Mouse (Mus musculus): ENCODE data around the gene Hyal2. TPM values are rescaled to one million over a fixed set of nuclear protein-coding genes. Genes with fewer than 3 reads are reported as not detected.
A peak's percentile ranks its signal among the peaks of the same experiment; 100 is the strongest.

Hyal2 gene
- polyA plus RNA-seq, 1 experiment from 2014 or later: 81.0 TPM

DNA sequence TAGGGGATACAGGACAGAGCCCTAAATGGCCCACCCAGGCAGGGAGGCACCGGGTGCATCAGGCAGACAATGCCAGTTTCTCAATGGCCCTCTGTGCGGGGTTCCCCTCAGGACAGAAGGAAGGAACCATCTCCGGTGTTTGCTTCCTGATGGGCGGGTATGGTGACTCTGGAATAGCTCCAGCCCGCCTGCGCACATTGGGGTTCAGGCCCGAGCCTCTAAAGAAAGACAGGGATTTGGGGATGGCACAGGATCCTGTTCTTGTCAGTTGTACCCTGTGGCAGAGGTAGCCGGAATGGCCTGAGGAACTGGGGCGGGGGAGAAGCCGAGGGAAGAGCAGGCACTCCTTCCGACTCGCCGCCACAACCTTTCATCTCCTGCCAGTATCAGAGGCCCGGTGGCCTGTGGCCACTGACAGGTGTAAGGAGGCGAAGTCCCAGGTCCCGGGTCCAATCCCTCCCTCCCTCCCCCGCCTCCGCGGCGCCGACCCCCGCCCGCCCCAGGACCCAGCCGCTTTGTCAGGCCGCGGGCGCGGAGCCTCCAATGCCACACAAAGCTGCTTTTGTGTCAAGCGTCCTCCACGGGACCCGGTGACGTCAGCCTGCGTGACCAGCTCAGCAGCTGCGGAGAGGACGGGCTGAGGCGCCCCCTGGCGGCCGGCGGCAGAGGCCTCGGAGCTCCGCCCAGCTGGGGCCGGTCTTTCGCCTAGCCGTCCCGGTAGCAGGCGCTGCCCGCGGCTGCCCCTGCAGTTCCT is 44.6 kb downstream of the Hyal2 start:
- H3K9me3 ChIP-seq: no peaks in the 10 kb centered on the region
- H3K27me3 ChIP-seq (replicated peaks): no peaks in the 10 kb centered on the region
- peak overlapping the region; percentile 55 for H3K9ac ChIP-seq
- ATAC-seq: peak; percentile 92
- WGBS: 5% methylated on average over 40 of the region's 48 CpGs
- peaks cover 39% of the 10 kb centered on the region for H3K4me1 ChIP-seq (replicated peaks)
- H3K4me3 ChIP-seq (replicated peaks): peak overlapping the region; percentile 35
- peaks cover 21% of the 10 kb centered on the region; the same call in 1 of the 2 replicates for H3K36me3 ChIP-seq
- H3K27ac ChIP-seq: peak overlapping the region; percentile 92
- H3K4me2 ChIP-seq (replicated peaks): peak overlapping the region; percentile 82

DNA sequence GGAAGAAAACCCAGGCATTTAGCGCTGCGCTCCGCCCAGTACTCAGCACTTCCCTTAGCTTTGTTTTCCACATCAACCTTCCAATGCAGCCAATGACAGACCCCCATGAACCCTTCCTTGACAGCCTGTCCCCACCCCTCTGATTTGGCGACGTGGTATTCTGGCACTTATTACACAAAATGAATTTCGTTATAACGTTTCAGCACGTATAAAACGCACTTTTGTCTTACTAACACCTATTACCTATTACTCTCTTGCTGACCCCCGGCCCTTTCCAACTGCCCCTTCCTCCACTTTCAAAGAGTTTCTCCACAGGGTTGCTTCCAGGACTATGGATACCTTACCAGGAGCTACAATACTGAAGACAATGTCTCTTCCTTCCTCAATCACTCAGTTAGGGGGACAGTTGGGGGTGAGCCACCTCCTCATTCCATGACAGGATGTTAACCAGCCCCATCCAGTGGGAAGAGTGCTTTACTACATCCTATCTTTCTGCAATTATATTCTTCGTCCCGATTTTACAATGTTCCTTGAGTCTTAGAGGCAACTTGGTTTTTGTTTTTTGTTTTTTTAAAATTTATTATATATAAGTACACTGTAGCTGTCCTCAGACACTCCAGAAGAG is 45.3 kb downstream of the Hyal2 start:
- Histone ChIP-seq H3K4me3 (replicated peaks) (peak overlapping the region; percentile 2; the same call in 1 of the 2 replicates), H3K9ac (peak overlapping the region; percentile 34), H3K36me3 (peaks cover 21% of the 10 kb centered on the region; the same call in 1 of the 2 replicates), H3K27me3 (replicated peaks) (no peaks in the 10 kb centered on the region), H3K27ac (peak overlapping the region; percentile 86), H3K4me1 (replicated peaks) (peaks cover 32% of the 10 kb centered on the region), H3K9me3 (no peaks in the 10 kb centered on the region), H3K4me2 (replicated peaks) (peak overlapping the region; percentile 82)
- WGBS: 9% methylated on average over 12 of the region's 12 CpGs
- ATAC-seq: peak; percentile 29

DNA sequence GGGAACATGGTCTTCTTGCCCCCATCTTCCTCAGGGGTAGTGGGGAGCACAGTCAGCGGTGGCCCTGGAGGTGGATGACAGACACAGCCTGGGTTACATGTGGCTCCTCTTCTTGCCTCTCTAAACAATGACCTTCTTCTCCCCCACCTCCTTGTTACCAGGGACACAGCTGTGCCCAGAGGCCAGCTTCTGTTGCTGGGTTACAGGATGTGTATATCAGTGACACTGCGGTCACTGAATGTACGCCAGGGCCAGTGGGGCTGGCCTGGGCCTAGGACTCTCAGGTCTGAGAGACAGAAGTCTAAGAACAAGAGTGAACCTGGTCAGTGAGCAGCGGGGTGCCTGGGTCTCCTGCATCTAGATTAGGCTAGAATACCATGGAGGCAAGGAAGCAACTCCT is 47.3 kb downstream of the Hyal2 start:
- H3K9me3 ChIP-seq: no peaks in the 10 kb centered on the region
- peaks cover 38% of the 10 kb centered on the region for H3K4me1 ChIP-seq (replicated peaks)
- no peak overlapping the region for H3K4me2 ChIP-seq (replicated peaks)
- H3K27me3 ChIP-seq (replicated peaks): no peaks in the 10 kb centered on the region
- H3K4me3 ChIP-seq (replicated peaks): no peak overlapping the region
- peaks cover 30% of the 10 kb centered on the region for H3K36me3 ChIP-seq
- no peak for ATAC-seq
- no peak overlapping the region for H3K9ac ChIP-seq
- no peak overlapping the region for H3K27ac ChIP-seq
- WGBS: 74% methylated on average over 4 of the region's 4 CpGs

DNA sequence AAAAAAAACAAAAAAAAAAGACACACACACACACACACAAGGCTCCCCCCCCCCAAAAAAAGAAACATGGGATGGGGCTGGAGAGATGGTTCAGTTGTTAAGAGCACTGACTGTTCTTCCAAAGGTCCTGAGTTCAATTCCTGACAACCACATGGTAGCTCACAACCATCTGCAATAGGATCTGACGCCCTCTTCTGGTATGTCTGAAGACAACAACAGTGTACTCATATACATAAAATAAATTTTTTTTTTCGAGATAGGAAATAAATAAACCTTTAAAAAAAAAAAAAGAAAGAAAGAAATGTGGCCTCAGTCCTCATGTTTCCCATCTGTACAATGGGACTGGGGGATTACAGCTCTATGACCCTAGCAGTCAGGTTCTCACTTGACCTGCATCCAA is 49.7 kb downstream of the Hyal2 start:
- Histone ChIP-seq H3K9me3 (no peaks in the 10 kb centered on the region), H3K4me2 (replicated peaks) (no peak overlapping the region), H3K4me3 (replicated peaks) (no peak overlapping the region), H3K27ac (no peak overlapping the region), H3K4me1 (replicated peaks) (peaks cover 34% of the 10 kb centered on the region), H3K27me3 (replicated peaks) (no peaks in the 10 kb centered on the region), H3K36me3 (peaks cover 31% of the 10 kb centered on the region), H3K9ac (no peak overlapping the region)
- WGBS: 70% methylated on average over 2 of the region's 2 CpGs
- ATAC-seq: no peak

DNA sequence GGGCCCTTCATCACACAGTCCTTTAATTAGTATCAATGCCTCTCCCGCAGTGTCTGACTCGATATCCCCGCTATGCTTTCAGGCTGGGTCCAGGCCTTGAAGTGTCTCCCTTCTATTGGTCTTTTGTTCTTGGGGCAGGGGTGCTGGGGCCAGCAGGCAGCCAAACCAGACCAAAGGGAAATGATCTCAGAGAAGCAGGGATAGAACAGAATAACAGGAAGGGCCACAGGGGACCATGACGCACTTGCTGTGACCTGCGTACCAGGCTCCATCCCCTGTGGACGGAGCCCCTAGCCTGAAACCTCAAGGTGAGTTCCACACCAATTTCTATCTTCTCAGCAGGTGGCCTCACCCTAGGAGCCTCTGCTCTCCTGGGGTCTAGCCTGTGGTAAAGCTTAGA is 50.4 kb downstream of the Hyal2 start:
- WGBS: 82% methylated on average over 6 of the region's 6 CpGs
- peaks cover 31% of the 10 kb centered on the region for H3K4me1 ChIP-seq (replicated peaks)
- H3K4me2 ChIP-seq (replicated peaks): no peak overlapping the region
- no peaks in the 10 kb centered on the region for H3K27me3 ChIP-seq (replicated peaks)
- 0 out of 2 replicates have a peak overlapping the region, but pooled peaks have one; percentile 87 for H3K27ac ChIP-seq
- H3K4me3 ChIP-seq (replicated peaks): no peak overlapping the region
- H3K9me3 ChIP-seq: no peaks in the 10 kb centered on the region
- no peak for ATAC-seq
- H3K9ac ChIP-seq: no peak overlapping the region
- peaks cover 31% of the 10 kb centered on the region for H3K36me3 ChIP-seq

DNA sequence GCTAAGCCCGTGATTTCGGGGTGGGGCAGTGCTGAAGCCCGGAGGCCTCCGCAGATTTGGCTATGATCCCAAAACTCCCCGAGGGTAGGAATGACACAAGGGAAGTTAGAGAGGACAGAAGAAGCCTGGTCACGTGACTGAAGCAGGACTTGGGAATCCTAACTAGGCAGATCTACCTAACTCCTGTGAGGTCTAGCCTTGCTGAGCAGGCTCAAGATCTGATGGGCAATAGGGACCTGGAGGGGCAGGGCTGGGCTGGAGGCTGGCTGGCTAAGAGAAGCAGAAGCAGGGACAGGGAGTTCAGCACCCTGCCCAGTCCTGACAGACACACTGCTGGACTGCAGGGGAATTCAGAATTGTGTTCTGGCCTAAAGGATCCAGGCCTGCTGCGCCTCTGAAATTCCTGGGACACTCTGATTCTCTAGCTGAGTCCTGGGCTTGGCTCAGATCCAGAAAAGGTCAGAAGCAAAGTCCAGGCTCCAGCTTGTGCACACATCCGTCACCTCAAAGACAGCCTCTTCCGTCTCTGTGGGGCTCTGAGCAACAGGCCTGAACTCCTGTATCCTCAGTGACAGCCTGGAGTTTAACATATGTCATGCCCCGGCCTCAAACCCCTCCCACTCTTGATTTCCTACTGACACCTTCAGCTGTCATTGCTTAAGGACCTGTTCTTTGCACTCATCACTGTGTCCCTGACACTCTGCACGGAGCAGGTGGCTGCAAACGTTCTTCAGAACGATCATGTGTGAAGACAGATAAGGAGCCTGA is 51.2 kb downstream of the Hyal2 start:
- peak overlapping the region; percentile 10; the same call in 1 of the 2 replicates for H3K9ac ChIP-seq
- no peaks in the 10 kb centered on the region for H3K27me3 ChIP-seq (replicated peaks)
- peaks cover 31% of the 10 kb centered on the region for H3K36me3 ChIP-seq
- no peak overlapping the region for H3K4me3 ChIP-seq (replicated peaks)
- H3K27ac ChIP-seq: peak overlapping the region; percentile 87
- H3K4me1 ChIP-seq (replicated peaks): peaks cover 29% of the 10 kb centered on the region
- peak; percentile 84 for ATAC-seq
- 0 out of 2 replicates have a peak overlapping the region, but pooled peaks have one; percentile 1 for H3K4me2 ChIP-seq (replicated peaks)
- no peaks in the 10 kb centered on the region for H3K9me3 ChIP-seq
- 21% methylated on average over 13 of the region's 13 CpGs for WGBS

DNA sequence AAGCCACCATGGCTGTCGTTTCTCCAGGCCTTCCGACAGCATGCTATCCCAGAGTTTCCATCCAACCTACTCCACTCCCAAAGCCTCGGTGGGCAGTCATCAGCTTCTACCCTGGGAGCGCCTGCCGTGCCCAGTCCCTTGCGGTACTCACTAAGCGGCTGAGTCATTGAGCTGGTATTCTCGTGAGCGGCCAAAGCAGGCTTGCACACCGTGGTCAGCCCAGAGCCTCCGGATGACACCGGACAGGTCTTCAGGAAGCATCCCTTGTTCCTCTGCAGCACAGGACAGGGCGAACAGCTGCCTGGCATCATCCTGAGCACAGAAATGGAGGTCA is 51.8 kb downstream of the Hyal2 start:
- H3K27me3 ChIP-seq (replicated peaks): no peaks in the 10 kb centered on the region
- H3K9me3 ChIP-seq: no peaks in the 10 kb centered on the region
- peaks cover 32% of the 10 kb centered on the region for H3K36me3 ChIP-seq
- no peak overlapping the region for H3K9ac ChIP-seq
- no peak overlapping the region; the same call in 1 of the 2 replicates for H3K4me2 ChIP-seq (replicated peaks)
- peak; percentile 27 for ATAC-seq
- WGBS: 54% methylated on average over 13 of the region's 13 CpGs
- H3K4me1 ChIP-seq (replicated peaks): peaks cover 31% of the 10 kb centered on the region
- no peak overlapping the region for H3K4me3 ChIP-seq (replicated peaks)
- H3K27ac ChIP-seq: peak overlapping the region; percentile 87

DNA sequence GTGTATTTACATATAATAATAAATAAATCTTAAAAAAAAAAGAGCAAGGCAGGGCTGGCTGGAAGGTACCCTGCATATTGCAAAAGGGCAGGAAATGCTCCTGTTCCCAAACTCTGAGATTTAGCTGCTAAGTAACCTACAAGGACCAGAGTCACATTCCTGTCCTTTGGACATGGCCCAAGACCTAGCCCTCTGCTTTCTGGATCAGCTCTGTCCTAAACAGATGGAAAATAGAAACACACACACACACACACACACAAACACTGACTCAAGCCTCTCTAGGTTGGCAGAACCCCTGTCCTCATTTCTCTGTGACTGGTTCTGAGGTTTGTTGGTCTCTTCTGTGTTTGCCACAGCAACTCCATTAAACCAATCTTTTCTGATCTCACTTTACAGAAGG is 53.2 kb downstream of the Hyal2 start:
- Histone ChIP-seq H3K27ac (no peak overlapping the region), H3K4me1 (replicated peaks) (peaks cover 42% of the 10 kb centered on the region), H3K4me3 (replicated peaks) (no peak overlapping the region), H3K27me3 (replicated peaks) (no peaks in the 10 kb centered on the region), H3K4me2 (replicated peaks) (no peak overlapping the region), H3K9me3 (no peaks in the 10 kb centered on the region), H3K36me3 (peaks cover 23% of the 10 kb centered on the region), H3K9ac (no peak overlapping the region)
- ATAC-seq: no peak

Other genes with a start within 250 kb of the Hyal2 start
- gene Hemk1, start 229.6 kb upstream of the Hyal2 start, polyA plus RNA-seq (2015; fragmentation: Nextera tagmentation; extraction: Ambion mirVana): 9.0 and 11.1 TPM in 2 replicates
- gene 6430571L13Rik, start 227.3 kb upstream of the Hyal2 start, polyA plus RNA-seq (2015; fragmentation: Nextera tagmentation; extraction: Ambion mirVana): 0.28 and 0.40 TPM in 2 replicates
- 0.29 and 0.34 TPM in 2 replicates for gene Cacna2d2, start 168.3 kb upstream of the Hyal2 start, polyA plus RNA-seq (2015; fragmentation: Nextera tagmentation; extraction: Ambion mirVana)
- gene Tmem115, start 34.0 kb upstream of the Hyal2 start, polyA plus RNA-seq (2015; fragmentation: Nextera tagmentation; extraction: Ambion mirVana): 42.2 and 43.0 TPM in 2 replicates
- 31.2 and 35.8 TPM in 2 replicates for gene Cyb561d2, start 25.8 kb upstream of the Hyal2 start, polyA plus RNA-seq (2015; fragmentation: Nextera tagmentation; extraction: Ambion mirVana)
- gene Nprl2, start 25.7 kb upstream of the Hyal2 start, polyA plus RNA-seq (2015; fragmentation: Nextera tagmentation; extraction: Ambion mirVana): 33.9 and 36.9 TPM in 2 replicates
- gene Zmynd10, start 20.6 kb upstream of the Hyal2 start, polyA plus RNA-seq (2015; fragmentation: Nextera tagmentation; extraction: Ambion mirVana): 0.67 and 0.68 TPM in 2 replicates
- 51.7 and 52.7 TPM in 2 replicates for gene Rassf1, start 16.4 kb upstream of the Hyal2 start, polyA plus RNA-seq (2015; fragmentation: Nextera tagmentation; extraction: Ambion mirVana)
- 44.2 and 45.0 TPM in 2 replicates for gene Tusc2, start 4.7 kb upstream of the Hyal2 start, polyA plus RNA-seq (2015; fragmentation: Nextera tagmentation; extraction: Ambion mirVana)
- gene Hyal1, start 9.0 kb downstream of the Hyal2 start, polyA plus RNA-seq (2015; fragmentation: Nextera tagmentation; extraction: Ambion mirVana): 5.9 and 7.4 TPM in 2 replicates
- 15.1 and 19.1 TPM in 2 replicates for gene Naa80, start 10.9 kb downstream of the Hyal2 start, polyA plus RNA-seq (2015; fragmentation: Nextera tagmentation; extraction: Ambion mirVana)
- gene Hyal3, start 12.9 kb downstream of the Hyal2 start, polyA plus RNA-seq (2015; fragmentation: Nextera tagmentation; extraction: Ambion mirVana): 0.74 and 0.97 TPM in 2 replicates
- gene Ifrd2, start 19.7 kb downstream of the Hyal2 start, polyA plus RNA-seq (2015; fragmentation: Nextera tagmentation; extraction: Ambion mirVana): 66.4 and 81.9 TPM in 2 replicates
- gene Sema3b, start 41.3 kb downstream of the Hyal2 start, polyA plus RNA-seq (2015; fragmentation: Nextera tagmentation; extraction: Ambion mirVana): 34.7 and 37.5 TPM in 2 replicates
- gene Gnai2, start 67.4 kb downstream of the Hyal2 start, polyA plus RNA-seq (2015; fragmentation: Nextera tagmentation; extraction: Ambion mirVana): 334 and 335 TPM in 2 replicates
- 8.4 and 16.0 TPM in 2 replicates for gene Slc38a3, start 101.6 kb downstream of the Hyal2 start, polyA plus RNA-seq (2015; fragmentation: Nextera tagmentation; extraction: Ambion mirVana)
- 0.82 and 1.9 TPM in 2 replicates for gene Gnat1, start 111.8 kb downstream of the Hyal2 start, polyA plus RNA-seq (2015; fragmentation: Nextera tagmentation; extraction: Ambion mirVana)
- gene Sema3f, start 142.5 kb downstream of the Hyal2 start, polyA plus RNA-seq (2015; fragmentation: Nextera tagmentation; extraction: Ambion mirVana): 8.9 and 11.2 TPM in 2 replicates
- gene Rbm5, start 203.1 kb downstream of the Hyal2 start, polyA plus RNA-seq (2015; fragmentation: Nextera tagmentation; extraction: Ambion mirVana): 153 and 154 TPM in 2 replicates

Data from intestine, embryonic 15.5 days (tissue).